Mouse (Mus musculus) lung, postnatal 0 days (tissue): ENCODE results near the gene Acot2.

Experiments used
- CTCF ChIP-seq: IDR thresholded peaks from 2 replicates; pipeline ENCODE4 v1.5.1; 2016; ENCODE audit warnings: antibody characterized with exemption, mild to moderate bottlenecking
- EP300 ChIP-seq: IDR thresholded peaks from 2 replicates; pipeline ENCODE4 v1.6.1; 2016; ENCODE audit warnings: antibody characterized with exemption, mild to moderate bottlenecking, control low read depth

GRCm38 (mm10) chr12:84025888-84026287 is 38.2 kb downstream of the Acot2 start:
- TF ChIP-seq CTCF, result no peak
- no peak for TF ChIP-seq EP300
